Mouse (Mus musculus): ENCODE data around the gene Chrm4. TPM values are rescaled to one million over a fixed set of nuclear protein-coding genes. Genes with fewer than 3 reads are reported as not detected.

Chrm4 gene
- polyA plus RNA-seq, 1 experiment from 2014 or later = 0.34 TPM

- H3K27ac ChIP-seq (ENCODE audit: low read depth, low read length) = no peak overlapping the region
- H3K4me2 ChIP-seq = no peak overlapping the region
- no peak overlapping the region for H3K9ac ChIP-seq (ENCODE audit: low read depth, low read length)
- no peaks in the 10 kb centered on the region for H3K9me3 ChIP-seq (ENCODE audit: control insufficient read depth, low read length)
- peaks cover 44% of the 10 kb centered on the region for H3K27me3 ChIP-seq (replicated peaks; ENCODE audit: control insufficient read depth, insufficient read depth, low read length)
- 63% methylated on average over 4 of the region's 4 CpGs for WGBS
- DNase-seq (ENCODE audit: low spot score) (no peak), ATAC-seq (replicated peaks; ENCODE audit: low FRiP score) (no peak)
- peaks cover 45% of the 10 kb centered on the region for H3K4me1 ChIP-seq (replicated peaks; ENCODE audit: control insufficient read depth, insufficient read depth, low read length)
- H3K4me3 ChIP-seq (ENCODE audit: low read depth, low read length) = no peak overlapping the region
- H3K36me3 ChIP-seq (ENCODE audit: control insufficient read depth, insufficient read depth, low read length) = peaks cover 16% of the 10 kb centered on the region; the same call in 1 of the 2 replicates
Observed at GRCm38 (mm10) chr2:91920130-91920529, 6.9 kb upstream of the Chrm4 start.

- 6% methylated on average over 31 of the region's 31 CpGs for WGBS
- ATAC-seq (replicated peaks; ENCODE audit: low FRiP score) (no peak), DNase-seq (ENCODE audit: low spot score) (peak; percentile 75)
- Histone ChIP-seq H3K9me3 (ENCODE audit: control insufficient read depth, low read length) (no peaks in the 10 kb centered on the region), H3K36me3 (ENCODE audit: control insufficient read depth, insufficient read depth, low read length) (peaks cover 16% of the 10 kb centered on the region; the same call in 1 of the 2 replicates), H3K4me1 (replicated peaks; ENCODE audit: control insufficient read depth, insufficient read depth, low read length) (peaks cover 37% of the 10 kb centered on the region), H3K27me3 (replicated peaks; ENCODE audit: control insufficient read depth, insufficient read depth, low read length) (peaks cover 44% of the 10 kb centered on the region), H3K9ac (ENCODE audit: low read depth, low read length) (no peak overlapping the region), H3K27ac (ENCODE audit: low read depth, low read length) (no peak overlapping the region), H3K4me2 (peak overlapping the region; percentile 90), H3K4me3 (ENCODE audit: low read depth, low read length) (peak overlapping the region; percentile 60)
Observed at GRCm38 (mm10) chr2:91921181-91921789, 5.8 kb upstream of the Chrm4 start.

GRCm38 (mm10) chr2:91921790-91922570 lies 5.1 kb upstream of the Chrm4 start:
- H3K36me3 ChIP-seq (ENCODE audit: control insufficient read depth, insufficient read depth, low read length) = peaks cover 16% of the 10 kb centered on the region; the same call in 1 of the 2 replicates
- H3K4me2 ChIP-seq = peak overlapping the region; percentile 90
- DNase-seq (ENCODE audit: low spot score) (peak; percentile 77), ATAC-seq (replicated peaks; ENCODE audit: low FRiP score) (peak; percentile 50)
- no peak overlapping the region for H3K9ac ChIP-seq (ENCODE audit: low read depth, low read length)
- H3K27me3 ChIP-seq (replicated peaks; ENCODE audit: control insufficient read depth, insufficient read depth, low read length) = peaks cover 44% of the 10 kb centered on the region
- peak overlapping the region; percentile 60 for H3K4me3 ChIP-seq (ENCODE audit: low read depth, low read length)
- no peak overlapping the region for H3K27ac ChIP-seq (ENCODE audit: low read depth, low read length)
- H3K9me3 ChIP-seq (ENCODE audit: control insufficient read depth, low read length) = no peaks in the 10 kb centered on the region
- 1% methylated on average over 64 of the region's 64 CpGs for WGBS
- peaks cover 33% of the 10 kb centered on the region for H3K4me1 ChIP-seq (replicated peaks; ENCODE audit: control insufficient read depth, insufficient read depth, low read length)

GRCm38 (mm10) chr2:91922586-91923414 lies 4.2 kb upstream of the Chrm4 start:
- peak overlapping the region; percentile 60 for H3K4me3 ChIP-seq (ENCODE audit: low read depth, low read length)
- H3K9me3 ChIP-seq (ENCODE audit: control insufficient read depth, low read length) = no peaks in the 10 kb centered on the region
- no peak overlapping the region for H3K27ac ChIP-seq (ENCODE audit: low read depth, low read length)
- no peak overlapping the region for H3K9ac ChIP-seq (ENCODE audit: low read depth, low read length)
- DNase-seq (ENCODE audit: low spot score) (peak; percentile 51), ATAC-seq (replicated peaks; ENCODE audit: low FRiP score) (no peak)
- H3K36me3 ChIP-seq (ENCODE audit: control insufficient read depth, insufficient read depth, low read length) = peaks cover 9% of the 10 kb centered on the region; the same call in 1 of the 2 replicates
- 4% methylated on average over 36 of the region's 37 CpGs for WGBS
- H3K4me1 ChIP-seq (replicated peaks; ENCODE audit: control insufficient read depth, insufficient read depth, low read length) = peaks cover 33% of the 10 kb centered on the region
- H3K4me2 ChIP-seq = peak overlapping the region; percentile 90
- H3K27me3 ChIP-seq (replicated peaks; ENCODE audit: control insufficient read depth, insufficient read depth, low read length) = peaks cover 44% of the 10 kb centered on the region

- H3K4me1 ChIP-seq (replicated peaks; ENCODE audit: control insufficient read depth, insufficient read depth, low read length) = peaks cover 39% of the 10 kb centered on the region
- DNase-seq (ENCODE audit: low spot score) = peak; percentile 77
- H3K27ac ChIP-seq (ENCODE audit: low read depth, low read length) = no peak overlapping the region
- WGBS = 4% methylated on average over 54 of the region's 54 CpGs
- ATAC-seq (replicated peaks; ENCODE audit: low FRiP score) = peak; percentile 46
- H3K4me2 ChIP-seq = peak overlapping the region; percentile 90
- H3K36me3 ChIP-seq (ENCODE audit: control insufficient read depth, insufficient read depth, low read length) = 0 out of 2 replicates have a peak, but pooled peaks cover 1% of the 10 kb centered on the region
- peaks cover 44% of the 10 kb centered on the region for H3K27me3 ChIP-seq (replicated peaks; ENCODE audit: control insufficient read depth, insufficient read depth, low read length)
- no peak overlapping the region for H3K9ac ChIP-seq (ENCODE audit: low read depth, low read length)
- no peaks in the 10 kb centered on the region for H3K9me3 ChIP-seq (ENCODE audit: control insufficient read depth, low read length)
- H3K4me3 ChIP-seq (ENCODE audit: low read depth, low read length) = peak overlapping the region; percentile 60
Observed at GRCm38 (mm10) chr2:91923415-91924337, 3.4 kb upstream of the Chrm4 start.

- no peaks in the 10 kb centered on the region for H3K9me3 ChIP-seq (ENCODE audit: control insufficient read depth, low read length)
- H3K4me1 ChIP-seq (replicated peaks; ENCODE audit: control insufficient read depth, insufficient read depth, low read length) = peaks cover 44% of the 10 kb centered on the region
- no peak for ATAC-seq (replicated peaks; ENCODE audit: low FRiP score)
- peaks cover 44% of the 10 kb centered on the region for H3K27me3 ChIP-seq (replicated peaks; ENCODE audit: control insufficient read depth, insufficient read depth, low read length)
- WGBS = 67% methylated on average over 1 of the region's 1 CpGs
- DNase-seq (ENCODE audit: low spot score) = no peak
- H3K4me3 ChIP-seq (ENCODE audit: low read depth, low read length) = no peak overlapping the region
- no peak overlapping the region for H3K27ac ChIP-seq (ENCODE audit: low read depth, low read length)
- no peak overlapping the region for H3K9ac ChIP-seq (ENCODE audit: low read depth, low read length)
- H3K4me2 ChIP-seq = no peak overlapping the region
- no peaks in the 10 kb centered on the region for H3K36me3 ChIP-seq (ENCODE audit: control insufficient read depth, insufficient read depth, low read length)
Observed at GRCm38 (mm10) chr2:91924726-91925125, 2.3 kb upstream of the Chrm4 start.

GRCm38 (mm10) chr2:91925442-91925841 lies 1.6 kb upstream of the Chrm4 start:
- peak; percentile 32 for DNase-seq (ENCODE audit: low spot score)
- H3K36me3 ChIP-seq (ENCODE audit: control insufficient read depth, insufficient read depth, low read length) = no peaks in the 10 kb centered on the region
- H3K27me3 ChIP-seq (replicated peaks; ENCODE audit: control insufficient read depth, insufficient read depth, low read length) = peaks cover 44% of the 10 kb centered on the region
- H3K4me3 ChIP-seq (ENCODE audit: low read depth, low read length) = no peak overlapping the region
- peaks cover 46% of the 10 kb centered on the region for H3K4me1 ChIP-seq (replicated peaks; ENCODE audit: control insufficient read depth, insufficient read depth, low read length)
- ATAC-seq (replicated peaks; ENCODE audit: low FRiP score) = no peak
- 81% methylated on average over 15 of the region's 15 CpGs for WGBS
- no peaks in the 10 kb centered on the region for H3K9me3 ChIP-seq (ENCODE audit: control insufficient read depth, low read length)
- H3K9ac ChIP-seq (ENCODE audit: low read depth, low read length) = no peak overlapping the region
- no peak overlapping the region for H3K27ac ChIP-seq (ENCODE audit: low read depth, low read length)
- H3K4me2 ChIP-seq = no peak overlapping the region

All from liver, embryonic 11.5 days (tissue).